Mouse (Mus musculus): Measurements from ENCODE around the gene Atp2b4. TPM values are rescaled to one million over a fixed set of nuclear protein-coding genes. Genes with fewer than 3 reads are reported as not detected.
"Not testable (repeated sequence)": the region's sequence is repeated elsewhere in the genome, so short reads cannot be mapped to it uniquely, and the experiment has no call there.

The Atp2b4 gene
- total and polyA plus RNA-seq, 3 experiments = 4.5 to 39.7 (median 24.9) TPM

GRCm38 (mm10) chr1:133745078-133745495 is 55.8 kb downstream of the Atp2b4 start:
- peak; percentile 19 for DNase-seq

DNA sequence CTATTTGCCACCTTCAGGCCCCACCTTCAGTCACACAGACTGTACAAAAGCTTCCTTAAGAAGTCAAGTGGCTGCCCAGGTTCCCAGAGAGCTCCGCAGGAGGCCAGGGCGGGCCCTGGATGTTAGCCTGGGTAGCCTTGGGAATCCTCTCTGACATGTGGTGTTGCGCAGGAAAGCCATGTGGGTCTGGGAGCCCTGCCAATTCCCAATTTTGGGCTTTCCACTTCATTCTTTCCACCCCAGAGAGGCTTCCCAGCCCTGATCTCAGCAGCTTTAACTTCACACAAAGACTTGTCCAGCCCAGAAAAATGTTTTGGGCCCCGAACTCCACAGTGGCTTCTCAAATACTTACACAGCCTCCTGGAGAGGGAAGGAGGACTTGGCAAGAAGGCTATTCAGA is 56.2 kb downstream of the Atp2b4 start:
- peak; percentile 80 for DNase-seq

- peak; percentile 14 for DNase-seq
These were observed 58.3 kb downstream of the Atp2b4 start for GRCm38 (mm10) chr1:133742517-133742916.

DNA sequence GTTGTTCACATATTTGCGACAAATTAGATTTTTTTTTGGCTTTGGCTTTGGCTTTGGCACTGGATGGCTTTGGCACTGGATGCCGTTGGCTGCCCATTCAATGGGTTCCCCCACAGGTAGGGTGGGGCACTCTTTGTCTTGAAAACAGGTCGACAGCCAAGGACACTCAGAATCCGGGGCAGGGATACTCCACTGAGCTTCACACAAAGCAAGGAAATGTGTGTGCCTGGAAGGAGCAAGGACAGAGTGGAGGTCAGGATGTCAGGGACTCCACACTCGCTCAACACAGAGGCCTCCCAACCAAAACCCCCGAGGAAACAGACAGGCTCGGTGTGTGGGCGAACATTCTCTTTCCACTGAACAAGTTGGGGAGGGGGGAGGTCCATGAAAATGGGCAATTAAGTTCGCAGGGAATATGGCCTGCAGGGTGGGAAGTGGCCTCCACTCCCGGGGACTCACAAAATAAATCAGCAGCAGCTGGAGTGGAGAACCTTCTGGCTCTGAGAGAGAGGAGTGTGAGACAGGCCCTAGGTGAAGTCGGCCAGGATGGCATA is 58.9 kb downstream of the Atp2b4 start:
- DNase-seq = peak; percentile 31

GRCm38 (mm10) chr1:133741171-133741570 is 59.7 kb downstream of the Atp2b4 start:
- DNase-seq = no peak

GRCm38 (mm10) chr1:133736664-133737063 is 64.2 kb downstream of the Atp2b4 start:
- DNase-seq = no peak

DNA sequence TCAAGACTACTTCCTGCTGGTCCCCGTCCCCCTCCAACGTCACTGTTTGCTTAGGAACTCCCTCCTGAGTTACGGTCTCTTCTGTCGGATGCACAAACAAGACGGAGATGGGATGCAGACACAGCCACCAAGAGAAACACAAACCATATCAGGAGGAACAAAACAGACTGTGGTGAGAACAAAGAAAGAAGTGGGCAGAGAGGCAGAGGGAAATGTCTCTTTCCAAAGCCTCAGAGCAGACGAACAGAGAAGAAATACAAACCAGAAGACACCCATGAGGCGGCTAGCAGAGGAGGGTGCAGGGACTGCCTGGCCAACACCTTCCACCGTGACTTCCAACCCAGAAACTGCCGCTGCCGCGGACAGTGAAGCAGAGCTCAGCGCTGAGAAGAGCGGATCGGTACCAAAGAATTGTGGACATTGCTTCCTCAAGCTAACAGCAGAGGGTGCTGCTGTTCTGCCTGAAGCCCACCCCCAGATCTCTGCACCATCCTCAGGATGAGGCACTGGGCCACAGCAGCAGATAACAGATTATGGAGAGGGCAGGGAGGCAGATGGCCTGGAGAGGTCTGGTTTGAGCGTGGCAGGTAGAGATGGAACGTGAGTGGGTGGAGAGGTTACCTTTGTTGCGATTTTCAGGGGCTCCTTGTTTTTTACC is 64.7 kb downstream of the Atp2b4 start:
- DNase-seq = peak; percentile 58

- DNase-seq = no peak
These were observed 68.0 kb downstream of the Atp2b4 start for GRCm38 (mm10) chr1:133732814-133733213.

GRCm38 (mm10) chr1:133728339-133728738 is 72.5 kb downstream of the Atp2b4 start:
- no peak for DNase-seq

GRCm38 (mm10) chr1:133720342-133720741 is 80.5 kb downstream of the Atp2b4 start:
- no peak for DNase-seq

GRCm38 (mm10) chr1:133718786-133719185 is 82.1 kb downstream of the Atp2b4 start:
- DNase-seq = no peak

DNA sequence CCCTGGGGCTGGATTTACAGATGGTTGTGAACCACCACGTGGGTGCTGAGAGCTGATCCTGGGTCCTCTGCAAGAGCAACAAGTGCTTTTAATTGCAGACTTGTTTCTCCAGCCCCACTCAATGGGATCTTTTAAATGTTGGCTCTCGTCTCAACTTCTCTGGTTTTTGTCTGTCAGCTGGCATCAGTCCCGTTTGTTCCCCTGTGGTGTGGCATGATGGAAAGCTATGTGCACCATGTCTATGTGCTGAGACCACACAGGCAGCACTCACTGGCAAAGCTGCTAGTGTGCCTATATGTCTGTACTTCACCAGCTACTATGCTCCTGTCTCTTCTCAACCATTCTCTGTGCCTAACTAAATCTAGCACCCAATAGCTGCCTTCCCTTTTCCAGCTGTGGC is 82.5 kb downstream of the Atp2b4 start:
- no peak for DNase-seq

DNA sequence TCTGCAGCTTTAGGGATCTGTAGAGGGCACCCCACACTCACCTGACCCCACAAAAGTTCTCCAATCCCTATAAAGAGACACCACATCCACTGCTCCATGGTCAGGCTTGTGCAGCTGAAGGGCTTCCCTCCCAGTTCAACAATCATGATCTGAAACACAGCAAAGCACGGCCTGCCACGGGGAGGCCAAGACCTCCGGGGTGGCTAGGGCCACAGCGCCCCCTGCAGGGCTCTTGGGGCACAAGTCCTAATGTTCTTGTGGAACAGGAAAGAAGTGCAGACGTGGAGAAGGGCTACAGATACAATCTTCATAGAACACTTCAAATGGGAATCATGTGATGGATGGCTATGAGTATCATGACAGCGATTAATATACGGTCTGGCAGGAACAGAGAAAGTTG is 84.4 kb downstream of the Atp2b4 start:
- DNase-seq = peak; percentile 20

DNA sequence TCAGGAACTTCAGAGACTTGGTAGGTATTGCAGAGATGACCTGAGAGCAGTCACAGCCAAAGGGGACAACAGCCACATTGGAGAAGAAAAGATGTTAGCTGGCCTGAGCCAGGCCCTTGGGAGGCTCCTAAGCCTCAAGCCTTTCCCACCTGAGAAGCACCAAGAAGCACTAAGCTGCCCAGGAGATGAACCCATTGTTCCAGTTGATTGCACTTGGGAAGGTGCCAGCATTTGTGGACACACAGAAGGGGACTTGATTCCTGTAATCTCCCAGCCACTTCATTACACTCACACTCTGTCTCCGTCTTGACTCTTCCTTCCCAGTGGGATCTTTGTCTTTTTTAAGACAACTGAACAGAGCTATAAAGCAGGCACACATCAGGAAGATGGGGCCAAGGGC is 85.7 kb downstream of the Atp2b4 start:
- DNase-seq = no peak

DNA sequence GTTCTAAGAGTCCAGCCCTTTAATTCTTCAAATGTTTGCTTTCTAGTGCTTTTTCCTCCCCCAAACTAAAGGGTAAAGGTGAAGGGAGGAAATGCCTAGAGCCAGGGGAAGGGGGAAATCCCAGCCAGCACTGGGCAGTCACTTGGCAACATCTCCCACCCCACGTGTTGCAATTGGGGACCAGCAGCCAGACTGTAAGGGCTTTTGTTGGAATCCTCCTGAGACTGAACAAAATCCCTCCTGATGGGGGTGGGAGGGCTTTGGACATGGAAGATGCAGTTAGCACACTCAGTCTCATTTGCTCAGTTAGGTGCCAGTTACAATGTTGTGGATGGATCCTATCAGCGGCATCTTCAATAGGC is 87.9 kb downstream of the Atp2b4 start:
- peak; percentile 30 for DNase-seq

- DNase-seq = no peak
These were observed 88.4 kb downstream of the Atp2b4 start for GRCm38 (mm10) chr1:133712288-133713008.

- DNase-seq = no peak
These were observed 89.5 kb downstream of the Atp2b4 start for GRCm38 (mm10) chr1:133711376-133711775.

DNA sequence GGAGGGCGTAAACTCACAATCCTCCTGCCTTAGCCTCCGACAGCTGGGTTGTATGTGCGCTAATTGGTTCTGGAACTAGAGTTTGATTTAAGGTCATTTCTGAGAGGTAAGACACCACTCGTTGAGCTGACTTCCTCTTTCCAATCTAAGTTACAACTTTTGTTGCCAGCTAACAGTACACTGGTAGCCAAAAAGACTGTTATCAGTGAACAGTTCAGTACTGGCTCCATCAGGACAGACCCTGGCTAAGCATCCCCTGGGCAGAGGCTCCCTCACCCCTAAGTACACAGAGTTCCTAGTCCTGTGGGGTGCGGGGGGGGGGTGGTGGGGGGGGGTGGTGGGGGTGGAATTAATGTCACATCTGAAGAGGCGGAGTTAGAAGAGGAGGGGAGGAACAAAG is 89.9 kb downstream of the Atp2b4 start:
- no peak for DNase-seq

- DNase-seq = no peak
These were observed 91.5 kb downstream of the Atp2b4 start for GRCm38 (mm10) chr1:133709292-133709691.

DNA sequence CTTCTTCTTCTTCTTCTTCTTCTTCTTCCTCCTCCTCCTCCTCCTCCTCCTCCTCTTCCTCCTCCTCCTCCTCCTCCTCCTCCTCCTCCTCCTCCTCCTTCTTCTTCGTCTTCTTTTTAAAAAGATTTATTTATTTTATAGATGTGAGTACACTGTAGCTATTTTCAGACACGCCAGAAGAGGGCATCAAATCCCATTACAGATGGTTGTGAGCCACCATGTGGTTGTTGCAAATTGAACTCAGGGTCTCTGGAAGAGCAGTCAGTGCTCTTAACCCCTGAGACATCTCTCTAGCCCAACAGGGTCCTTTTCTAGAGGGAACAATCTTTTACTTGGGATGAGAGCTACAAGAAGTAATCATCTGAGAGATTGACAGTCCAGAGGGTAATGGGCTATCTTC is 99.0 kb downstream of the Atp2b4 start:
- not testable (repeated sequence) for DNase-seq

- DNase-seq = no peak
These were observed 102.8 kb downstream of the Atp2b4 start for GRCm38 (mm10) chr1:133697935-133698620.

DNA sequence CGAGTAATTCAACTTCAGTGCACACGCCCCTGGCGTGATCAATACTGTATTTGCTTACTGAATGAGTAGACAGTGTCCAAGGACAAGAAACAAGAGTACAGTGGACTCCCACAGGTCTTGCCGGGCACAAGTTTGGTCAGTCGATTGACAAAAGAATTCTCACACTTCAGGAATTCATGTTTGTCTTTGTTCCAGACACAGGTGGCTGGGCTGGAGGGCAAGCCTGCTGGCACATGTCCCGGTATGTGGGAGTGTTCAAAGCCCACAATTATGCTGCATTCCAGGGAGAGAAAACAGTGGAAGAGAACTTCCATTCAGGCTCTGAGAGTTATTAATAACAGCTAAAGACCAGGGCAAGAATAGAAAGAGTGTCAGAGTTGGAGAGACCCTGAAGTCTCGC is 104.9 kb downstream of the Atp2b4 start:
- DNase-seq = peak; percentile 19

GRCm38 (mm10) chr1:133694876-133695275 is 106.0 kb downstream of the Atp2b4 start:
- peak; percentile 9 for DNase-seq
